Mouse (Mus musculus): ENCODE data around the gene Madd. TPM values are rescaled to one million over a fixed set of nuclear protein-coding genes. Genes with fewer than 3 reads are reported as not detected.

Gene Madd
- polyA plus RNA-seq, 1 experiment from 2014 or later = 16.2 TPM

- 84% methylated on average over 25 of the region's 25 CpGs for WGBS
- H3K9ac ChIP-seq (replicated peaks) = no peak overlapping the region
- ATAC-seq (ENCODE audit: insufficient number of reproducible peaks, insufficient read depth, low FRiP score, low TSS enrichment, low read depth) = no peak
- no peaks in the 10 kb centered on the region for H3K4me1 ChIP-seq (replicated peaks)
- H3K4me3 ChIP-seq (replicated peaks) = no peak overlapping the region
- no peak overlapping the region for H3K4me2 ChIP-seq
- H3K27me3 ChIP-seq = no peaks in the 10 kb centered on the region
- no peaks in the 10 kb centered on the region for H3K9me3 ChIP-seq
- H3K36me3 ChIP-seq = peaks cover 70% of the 10 kb centered on the region
- H3K27ac ChIP-seq = no peak overlapping the region
These were observed 13.9 kb downstream of the Madd start for GRCm38 (mm10) chr2:91169587-91170322.

- Histone ChIP-seq H3K4me1 (replicated peaks) (no peaks in the 10 kb centered on the region), H3K4me3 (replicated peaks) (no peak overlapping the region), H3K27ac (no peak overlapping the region), H3K4me2 (no peak overlapping the region), H3K27me3 (no peaks in the 10 kb centered on the region), H3K36me3 (peaks cover 69% of the 10 kb centered on the region), H3K9ac (replicated peaks) (no peak overlapping the region), H3K9me3 (no peaks in the 10 kb centered on the region)
- WGBS = 71% methylated on average over 4 of the region's 4 CpGs
- ATAC-seq (ENCODE audit: insufficient number of reproducible peaks, insufficient read depth, low FRiP score, low TSS enrichment, low read depth) = no peak
These were observed 16.0 kb downstream of the Madd start for GRCm38 (mm10) chr2:91167629-91168028.

GRCm38 (mm10) chr2:91164991-91165390, 18.6 kb downstream of the Madd start:
- H3K4me3 ChIP-seq (replicated peaks) = no peak overlapping the region
- no peak overlapping the region for H3K4me2 ChIP-seq
- no peaks in the 10 kb centered on the region for H3K9me3 ChIP-seq
- H3K36me3 ChIP-seq = peaks cover 80% of the 10 kb centered on the region
- H3K4me1 ChIP-seq (replicated peaks) = no peaks in the 10 kb centered on the region
- WGBS = 86% methylated on average over 6 of the region's 6 CpGs
- no peak overlapping the region for H3K9ac ChIP-seq (replicated peaks)
- H3K27me3 ChIP-seq = no peaks in the 10 kb centered on the region
- H3K27ac ChIP-seq = no peak overlapping the region
- no peak for ATAC-seq (ENCODE audit: insufficient number of reproducible peaks, insufficient read depth, low FRiP score, low TSS enrichment, low read depth)

DNA sequence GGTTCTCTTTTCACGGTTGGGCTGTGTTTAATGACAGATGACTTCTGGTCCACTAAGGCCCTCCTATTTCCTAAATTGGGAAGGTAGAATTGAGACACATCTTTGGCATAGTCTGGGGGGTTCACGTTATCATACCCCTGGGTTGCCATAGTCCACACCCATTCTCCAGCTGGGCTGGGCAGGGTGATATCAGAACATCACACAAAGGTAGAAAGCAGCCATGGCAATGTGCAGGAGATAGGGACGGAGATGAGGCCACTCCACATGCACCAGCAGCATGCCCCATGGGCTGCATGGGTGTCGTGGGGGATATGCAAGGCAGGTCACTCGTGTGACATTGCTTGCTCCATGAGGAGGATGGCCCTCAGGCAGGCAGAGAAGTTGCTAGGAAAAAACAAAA, 20.1 kb downstream of the Madd start:
- peaks cover 77% of the 10 kb centered on the region for H3K36me3 ChIP-seq
- H3K9me3 ChIP-seq = no peaks in the 10 kb centered on the region
- no peaks in the 10 kb centered on the region for H3K27me3 ChIP-seq
- no peak overlapping the region for H3K4me2 ChIP-seq
- WGBS = 83% methylated on average over 5 of the region's 5 CpGs
- ATAC-seq (ENCODE audit: insufficient number of reproducible peaks, insufficient read depth, low FRiP score, low TSS enrichment, low read depth) = no peak
- H3K4me3 ChIP-seq (replicated peaks) = no peak overlapping the region
- no peak overlapping the region for H3K27ac ChIP-seq
- H3K4me1 ChIP-seq (replicated peaks) = no peaks in the 10 kb centered on the region
- no peak overlapping the region for H3K9ac ChIP-seq (replicated peaks)

GRCm38 (mm10) chr2:91162952-91163351, 20.7 kb downstream of the Madd start:
- Histone ChIP-seq H3K4me1 (replicated peaks) (no peaks in the 10 kb centered on the region), H3K9ac (replicated peaks) (no peak overlapping the region), H3K36me3 (peaks cover 77% of the 10 kb centered on the region), H3K27me3 (no peaks in the 10 kb centered on the region), H3K9me3 (no peaks in the 10 kb centered on the region), H3K4me3 (replicated peaks) (no peak overlapping the region), H3K27ac (no peak overlapping the region), H3K4me2 (no peak overlapping the region)
- no peak for ATAC-seq (ENCODE audit: insufficient number of reproducible peaks, insufficient read depth, low FRiP score, low TSS enrichment, low read depth)
- 80% methylated on average over 4 of the region's 4 CpGs for WGBS

DNA sequence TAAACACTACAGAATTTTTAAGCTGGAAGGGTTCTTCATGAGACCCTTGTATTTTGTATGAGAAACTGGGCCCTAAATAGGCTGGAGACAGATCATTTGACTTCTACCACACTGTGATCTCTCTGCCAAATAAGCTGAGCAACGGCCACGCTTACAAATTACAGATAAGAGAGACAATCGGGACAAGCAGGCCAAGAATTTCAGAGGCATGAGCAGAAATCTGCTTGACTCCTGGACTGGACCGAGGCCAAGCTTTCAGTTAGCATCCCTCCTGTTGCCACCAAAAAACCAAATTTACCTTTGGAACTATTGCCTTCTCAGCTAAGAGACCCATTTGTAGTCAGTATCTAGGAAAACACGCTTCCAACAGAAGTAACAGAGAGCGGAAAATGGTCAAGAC, 23.0 kb downstream of the Madd start:
- no peaks in the 10 kb centered on the region for H3K4me1 ChIP-seq (replicated peaks)
- WGBS = 89% methylated on average over 6 of the region's 6 CpGs
- ATAC-seq (ENCODE audit: insufficient number of reproducible peaks, insufficient read depth, low FRiP score, low TSS enrichment, low read depth) = no peak
- H3K36me3 ChIP-seq = peaks cover 82% of the 10 kb centered on the region
- H3K4me3 ChIP-seq (replicated peaks) = no peak overlapping the region
- H3K27ac ChIP-seq = no peak overlapping the region
- H3K27me3 ChIP-seq = no peaks in the 10 kb centered on the region
- no peaks in the 10 kb centered on the region for H3K9me3 ChIP-seq
- no peak overlapping the region for H3K9ac ChIP-seq (replicated peaks)
- no peak overlapping the region for H3K4me2 ChIP-seq

GRCm38 (mm10) chr2:91157002-91157752, 26.5 kb downstream of the Madd start:
- Histone ChIP-seq H3K4me1 (replicated peaks) (no peaks in the 10 kb centered on the region), H3K27me3 (no peaks in the 10 kb centered on the region), H3K4me2 (no peak overlapping the region), H3K4me3 (replicated peaks) (no peak overlapping the region), H3K36me3 (peaks cover 79% of the 10 kb centered on the region), H3K9me3 (no peaks in the 10 kb centered on the region), H3K27ac (no peak overlapping the region), H3K9ac (replicated peaks) (no peak overlapping the region)
- no peak for ATAC-seq (ENCODE audit: insufficient number of reproducible peaks, insufficient read depth, low FRiP score, low TSS enrichment, low read depth)
- 16% methylated on average over 6 of the region's 6 CpGs for WGBS

DNA sequence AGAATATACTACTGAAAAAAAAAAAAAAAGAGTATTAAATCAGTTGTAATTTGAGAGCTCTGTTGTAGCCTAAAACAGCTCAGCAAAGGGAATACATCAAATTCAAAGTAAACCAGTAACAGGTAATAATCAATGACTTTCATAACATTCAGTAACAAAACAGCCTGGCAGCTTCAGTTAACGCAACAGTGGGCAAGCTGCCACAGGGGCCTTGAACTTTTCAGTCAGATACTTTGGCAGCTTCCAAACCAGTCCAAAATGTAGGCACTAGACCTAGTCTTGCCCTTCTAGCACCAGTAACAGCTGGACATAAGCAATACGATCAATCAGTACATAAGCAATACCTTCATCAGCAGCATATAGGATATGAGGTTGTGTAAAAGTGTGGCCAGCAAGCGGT, 29.5 kb downstream of the Madd start:
- no peaks in the 10 kb centered on the region for H3K27me3 ChIP-seq
- no peak overlapping the region for H3K27ac ChIP-seq
- no peak overlapping the region for H3K4me3 ChIP-seq (replicated peaks)
- 88% methylated on average over 3 of the region's 3 CpGs for WGBS
- H3K9ac ChIP-seq (replicated peaks) = no peak overlapping the region
- peaks cover 68% of the 10 kb centered on the region for H3K36me3 ChIP-seq
- H3K9me3 ChIP-seq = no peaks in the 10 kb centered on the region
- ATAC-seq (ENCODE audit: insufficient number of reproducible peaks, insufficient read depth, low FRiP score, low TSS enrichment, low read depth) = no peak
- H3K4me2 ChIP-seq = no peak overlapping the region
- H3K4me1 ChIP-seq (replicated peaks) = no peaks in the 10 kb centered on the region

DNA sequence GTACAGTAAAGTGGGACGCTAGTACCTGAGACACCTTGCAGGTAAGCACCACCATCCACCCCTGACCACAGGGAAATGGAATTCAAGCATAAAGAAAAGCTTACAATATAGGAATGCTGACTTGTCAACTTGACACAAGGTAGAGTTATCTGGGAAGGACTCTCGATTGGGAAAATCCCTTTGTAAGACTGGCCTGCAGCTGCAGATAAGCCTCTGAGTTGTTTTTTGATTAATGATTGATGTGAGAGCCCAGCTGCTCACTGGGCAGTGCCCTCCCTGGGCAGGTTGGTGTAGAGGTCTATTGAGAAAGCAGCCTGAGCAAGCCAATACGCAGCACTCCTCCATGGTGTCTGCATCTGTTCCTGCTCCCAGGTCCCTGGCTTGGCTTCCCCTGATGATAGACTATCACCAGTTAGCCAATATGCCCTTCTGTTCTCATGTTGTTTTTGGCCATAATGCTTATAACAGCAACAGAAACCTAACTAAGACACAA, 30.7 kb downstream of the Madd start:
- Histone ChIP-seq H3K4me1 (replicated peaks) (no peaks in the 10 kb centered on the region), H3K4me3 (replicated peaks) (no peak overlapping the region), H3K9me3 (no peaks in the 10 kb centered on the region), H3K4me2 (no peak overlapping the region), H3K27ac (no peak overlapping the region), H3K36me3 (peaks cover 62% of the 10 kb centered on the region), H3K27me3 (no peaks in the 10 kb centered on the region), H3K9ac (replicated peaks) (no peak overlapping the region)
- WGBS = 82% methylated on average over 3 of the region's 3 CpGs
- ATAC-seq (ENCODE audit: insufficient number of reproducible peaks, insufficient read depth, low FRiP score, low TSS enrichment, low read depth) = no peak

GRCm38 (mm10) chr2:91151331-91151730, 32.3 kb downstream of the Madd start:
- no peaks in the 10 kb centered on the region for H3K27me3 ChIP-seq
- H3K36me3 ChIP-seq = peaks cover 51% of the 10 kb centered on the region
- no peak overlapping the region for H3K4me2 ChIP-seq
- 87% methylated on average over 1 of the region's 1 CpGs for WGBS
- ATAC-seq (ENCODE audit: insufficient number of reproducible peaks, insufficient read depth, low FRiP score, low TSS enrichment, low read depth) = no peak
- no peak overlapping the region for H3K27ac ChIP-seq
- H3K9me3 ChIP-seq = no peaks in the 10 kb centered on the region
- no peak overlapping the region for H3K4me3 ChIP-seq (replicated peaks)
- H3K9ac ChIP-seq (replicated peaks) = no peak overlapping the region
- no peaks in the 10 kb centered on the region for H3K4me1 ChIP-seq (replicated peaks)

DNA sequence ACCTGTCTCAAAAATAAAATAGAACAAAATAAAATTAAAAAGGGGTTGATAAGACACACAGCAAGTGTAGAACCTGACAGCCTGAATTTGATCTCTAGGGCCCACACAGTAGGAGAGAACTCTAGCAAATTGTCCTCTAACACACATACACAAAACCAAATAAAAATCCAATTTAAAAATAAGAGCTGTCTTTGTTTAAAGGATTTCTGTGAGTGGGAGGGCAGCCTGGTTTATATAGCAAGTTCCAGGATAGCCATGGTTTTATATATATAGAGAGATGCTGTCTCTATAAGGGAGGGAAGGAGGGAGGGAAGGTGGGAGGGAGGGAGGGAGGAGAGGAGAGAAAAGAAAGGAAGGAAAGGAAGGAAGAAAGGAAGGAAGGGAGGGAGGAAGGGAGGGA, 35.5 kb downstream of the Madd start:
- ATAC-seq (ENCODE audit: insufficient number of reproducible peaks, insufficient read depth, low FRiP score, low TSS enrichment, low read depth) = no peak
- Histone ChIP-seq H3K9me3 (no peaks in the 10 kb centered on the region), H3K9ac (replicated peaks) (no peak overlapping the region), H3K27ac (no peak overlapping the region), H3K36me3 (peaks cover 46% of the 10 kb centered on the region), H3K4me2 (no peak overlapping the region), H3K4me3 (replicated peaks) (no peak overlapping the region), H3K4me1 (replicated peaks) (no peaks in the 10 kb centered on the region), H3K27me3 (no peaks in the 10 kb centered on the region)

Data from limb, embryonic 12.5 days (tissue).